Mouse (Mus musculus): ENCODE data around the gene Uvrag.

DNA sequence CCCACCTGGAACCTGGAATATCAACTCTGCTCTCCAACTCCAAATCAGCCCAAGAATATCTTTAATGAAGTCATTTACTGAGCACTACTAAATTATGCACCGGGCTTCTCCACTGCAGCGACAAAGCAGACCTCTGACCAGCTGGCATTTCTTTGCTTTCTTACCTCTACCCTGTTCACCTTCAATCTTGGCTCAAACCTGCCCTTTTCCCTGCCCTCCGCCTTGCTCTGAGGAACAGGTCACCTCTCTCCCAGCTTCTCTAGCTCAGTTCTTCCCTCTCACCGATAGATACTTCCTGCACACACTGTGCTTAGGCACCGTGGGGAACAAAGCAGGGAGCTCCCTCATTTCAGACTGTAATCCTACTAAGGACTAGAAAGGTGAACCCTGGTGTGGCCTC lies 18.3 kb downstream of the Uvrag start:
- no peak for TF ChIP-seq CTCF (conservative IDR thresholded peaks at IDR 0.05; ENCODE audit: low read length)
- no peak for TF ChIP-seq NANOG (IDR thresholded peaks at IDR 0.05; ENCODE audit: borderline replicate concordance, low read length)
